Mouse (Mus musculus): ENCODE measurements around the gene Gm11361.

Gene Gm11361

DNA sequence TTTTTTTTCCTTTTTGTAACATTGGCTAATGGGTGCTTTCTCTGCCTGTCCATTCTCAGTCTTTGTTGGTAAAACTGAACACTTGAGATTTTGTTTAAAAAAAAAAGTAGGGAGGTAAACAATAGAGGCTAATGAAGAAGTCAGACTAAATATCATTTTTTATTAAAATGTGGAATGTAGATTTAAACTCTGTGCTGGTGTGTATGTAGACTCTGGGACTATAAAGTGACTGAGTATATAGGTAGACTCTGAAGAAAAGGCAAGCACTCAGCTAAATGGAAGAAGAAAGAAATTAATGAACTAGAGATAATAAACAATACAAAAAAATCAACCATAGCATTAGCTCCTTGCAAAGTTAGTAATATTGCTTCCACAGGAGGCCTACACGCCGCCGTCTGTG lies at the start of gene Gm11361:
Gene Gm11361, plus strand, starts transcription at position 301 of the 400 bp plus-strand sequence.
- in situ Hi-C loops (cut with MseI, MboI), result no loop called here

DNA sequence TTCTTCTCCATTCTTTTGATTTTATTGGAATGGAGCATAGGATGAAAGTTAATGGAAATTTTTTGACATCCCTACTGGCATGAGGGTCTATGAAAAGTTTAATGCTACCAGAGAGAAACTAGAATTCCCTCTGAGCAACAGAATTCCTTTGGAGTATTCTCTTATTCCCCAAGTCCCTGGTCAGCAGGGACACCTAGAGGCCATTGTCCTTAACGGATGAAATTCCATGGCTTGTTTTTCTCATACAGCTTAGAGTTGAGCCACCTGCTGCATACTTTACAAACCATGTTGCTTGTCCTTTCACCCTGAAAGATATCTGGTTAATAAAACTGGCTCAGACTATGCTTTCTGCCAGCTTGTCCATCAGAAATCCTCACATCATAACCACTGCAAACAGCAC lies 7.1 kb downstream of the Gm11361 start:
- in situ Hi-C loops (cut with MseI, MboI), result no loop called here

DNA sequence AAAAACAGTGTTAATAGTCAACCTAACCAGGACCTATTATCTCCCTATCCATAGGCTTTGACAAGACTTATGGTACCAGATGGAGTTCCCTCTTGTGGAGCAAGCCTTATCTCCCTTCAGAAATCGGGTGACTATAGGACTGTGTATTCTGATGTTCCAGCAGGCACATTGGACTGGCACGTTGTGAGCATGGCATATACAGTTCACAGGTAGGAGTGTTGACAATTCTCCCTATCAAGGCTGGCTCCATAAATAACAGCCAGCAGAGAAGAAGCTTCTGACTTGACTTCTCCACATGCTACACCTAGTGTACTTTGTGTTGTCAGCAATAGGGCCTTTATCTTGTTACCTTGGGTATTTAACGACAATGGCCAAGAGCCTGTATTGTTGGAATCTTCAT lies 30.0 kb downstream of the Gm11361 start:
- in situ Hi-C loops (cut with MseI, MboI), result no loop called here

DNA sequence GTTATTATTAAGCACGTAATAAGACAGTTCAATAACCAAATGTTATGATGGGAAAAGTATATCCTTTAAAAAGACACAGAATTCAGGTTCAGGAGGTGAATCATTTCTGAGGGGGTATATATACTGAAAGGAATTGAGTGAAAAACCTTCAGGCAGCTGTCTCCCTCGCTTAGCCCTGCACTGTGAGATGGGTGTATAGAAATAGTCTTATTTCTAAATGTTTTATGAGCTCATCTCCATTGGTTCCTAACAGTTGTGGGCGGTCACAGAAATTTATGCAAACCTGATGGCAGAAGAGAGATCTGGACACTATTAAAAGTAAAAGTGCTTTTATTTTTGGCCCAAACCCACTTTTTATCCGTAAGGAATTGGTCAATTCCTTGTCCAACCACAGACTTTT lies 36.9 kb downstream of the Gm11361 start:
- in situ Hi-C loops (cut with MseI, MboI), result no loop called here

DNA sequence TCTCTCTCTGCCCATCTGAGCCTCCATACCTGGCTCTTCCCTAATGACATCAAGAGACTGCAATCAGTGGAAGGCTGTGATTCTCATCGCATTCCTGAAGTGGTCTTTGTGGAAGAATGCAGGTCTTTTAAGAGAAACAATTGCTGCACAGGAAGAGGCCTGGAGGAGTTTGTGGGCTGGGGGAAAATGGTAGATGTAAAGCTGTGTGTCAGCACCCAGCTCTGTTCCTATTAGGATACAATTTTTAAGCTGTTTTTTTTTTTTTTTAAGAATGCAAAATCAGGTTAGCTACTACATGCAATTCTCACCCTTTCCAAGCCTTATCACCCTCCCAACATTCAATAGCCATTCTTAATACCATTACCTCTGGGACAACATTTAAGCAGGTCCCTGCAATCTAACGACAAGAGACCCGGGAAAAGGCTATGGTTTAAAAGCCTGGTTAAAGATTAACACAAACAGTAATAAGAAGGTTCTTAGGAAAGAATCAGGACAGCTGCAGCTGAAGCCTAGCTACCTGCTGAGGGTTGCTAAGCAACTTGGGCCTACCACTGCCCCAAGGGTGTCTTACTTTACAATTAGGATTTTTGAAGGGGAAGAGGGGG lies 37.5 kb downstream of the Gm11361 start:
- in situ Hi-C loops (cut with MseI, MboI), result no loop called here

DNA sequence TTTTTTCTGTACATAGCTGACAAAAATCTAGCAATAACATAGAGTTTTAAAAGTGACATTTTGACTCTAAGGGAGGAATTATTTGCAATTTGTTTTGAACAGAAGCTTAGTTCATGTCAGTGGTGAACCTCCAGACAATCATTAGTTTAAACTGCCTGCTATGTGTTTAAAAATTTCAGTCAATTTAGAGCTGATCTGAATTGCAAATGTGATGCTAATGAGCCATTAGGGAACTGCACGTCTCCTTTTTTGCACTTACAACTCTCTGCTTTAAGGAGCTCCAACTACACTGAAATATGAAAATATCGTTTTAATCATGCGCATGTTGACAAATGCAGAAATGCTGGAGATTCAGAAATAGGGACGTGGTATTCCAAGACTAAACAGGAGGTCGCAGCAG lies 38.2 kb downstream of the Gm11361 start:
- in situ Hi-C loops (cut with MseI, MboI), result no loop called here

DNA sequence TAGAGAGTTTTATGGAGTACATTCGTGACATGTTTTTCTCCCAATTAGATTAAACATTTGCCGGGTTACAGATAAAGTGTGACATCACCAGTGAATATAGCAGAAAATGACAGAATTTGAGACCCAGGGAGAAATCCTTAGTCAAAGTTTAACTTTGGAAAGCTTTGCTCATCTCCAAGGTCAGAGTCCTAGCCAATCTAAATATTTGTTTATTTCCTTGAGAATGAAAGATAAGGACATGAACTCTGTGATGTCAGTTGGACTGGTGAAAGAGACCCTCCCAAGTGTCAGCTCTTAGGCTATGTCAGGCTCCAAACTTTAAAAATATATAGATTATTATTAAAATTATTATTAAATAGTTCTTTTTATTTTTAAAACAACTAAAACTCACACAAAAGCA lies 39.8 kb downstream of the Gm11361 start:
- in situ Hi-C loops (cut with MseI, MboI), result no loop called here

DNA sequence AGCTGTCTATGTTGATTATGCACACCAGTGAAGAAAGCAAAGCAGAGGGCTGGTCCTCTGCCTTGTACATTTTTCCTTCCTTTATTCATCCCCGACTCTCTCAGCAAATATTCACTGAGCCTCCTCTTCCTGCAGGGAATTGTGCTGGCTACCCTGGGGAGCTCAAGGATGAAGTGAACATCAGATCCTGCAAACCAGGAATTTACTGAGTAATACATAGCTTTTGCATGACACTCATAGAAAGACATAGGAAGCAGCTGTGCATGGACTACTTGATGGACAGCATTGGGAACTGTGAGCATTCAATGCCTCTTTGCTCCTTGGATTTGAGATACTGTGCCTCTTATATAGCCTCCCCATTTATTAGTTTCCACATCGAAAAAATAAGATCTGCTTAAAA lies 40.2 kb downstream of the Gm11361 start:
- in situ Hi-C loops (cut with MseI, MboI), result no loop called here

Measured in mouse trophoblast stem cell (cell line).